Mouse (Mus musculus) hindlimb bud, embryonic 11.5 days (tissue): ENCODE measurements around the gene Prr5l.

Experiments used
- DNase-seq: peaks from one replicate; pipeline ENCODE4 v3.0.0-alpha.2; 2012; ENCODE audit warnings: low read depth, low spot score; ENCODE audit errors: extremely low spot score

Gene Prr5l

GRCm38 (mm10) chr2:101730972-101731371 is 151.9 kb downstream of the Prr5l start:
- no peak for DNase-seq

DNA sequence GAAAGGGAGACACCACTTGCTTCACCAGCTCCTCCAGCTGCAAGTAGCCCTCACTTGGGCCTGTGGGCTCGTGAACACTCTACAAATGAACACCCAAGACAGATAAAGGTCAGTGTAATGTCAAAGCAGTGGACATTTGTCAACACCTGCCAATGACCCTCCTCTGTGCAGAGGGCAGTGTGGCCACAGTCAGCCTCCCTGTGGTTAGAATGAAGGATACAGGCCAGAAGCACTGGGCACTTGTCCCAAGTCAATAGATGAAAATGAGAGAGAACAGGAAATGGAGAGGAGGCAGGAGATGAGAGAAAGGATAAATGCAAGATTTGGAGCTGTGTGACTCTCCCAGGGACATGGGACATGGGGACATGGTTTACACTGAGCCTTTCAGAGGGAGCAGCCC is 153.4 kb downstream of the Prr5l start:
- no peak for DNase-seq

DNA sequence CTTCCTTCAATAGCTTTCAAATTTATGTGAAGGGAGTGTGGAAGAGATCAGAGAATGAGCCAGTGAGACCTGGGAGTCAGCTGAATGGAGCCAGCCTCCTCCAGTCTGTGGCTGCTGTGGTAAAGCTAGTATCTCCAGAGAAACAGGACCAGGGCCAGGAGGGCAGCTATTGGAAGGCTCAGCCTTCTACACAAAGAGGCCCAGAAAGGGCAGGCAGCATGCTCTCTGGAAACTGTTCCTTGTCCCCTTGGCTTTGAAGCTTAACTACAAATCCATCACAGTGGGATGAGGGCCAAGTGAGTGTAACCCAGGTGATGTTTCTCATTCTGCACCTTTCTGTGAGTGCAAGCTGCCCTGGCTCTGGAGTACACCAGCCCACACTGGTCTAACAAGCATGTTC is 155.0 kb downstream of the Prr5l start:
- DNase-seq: no peak

DNA sequence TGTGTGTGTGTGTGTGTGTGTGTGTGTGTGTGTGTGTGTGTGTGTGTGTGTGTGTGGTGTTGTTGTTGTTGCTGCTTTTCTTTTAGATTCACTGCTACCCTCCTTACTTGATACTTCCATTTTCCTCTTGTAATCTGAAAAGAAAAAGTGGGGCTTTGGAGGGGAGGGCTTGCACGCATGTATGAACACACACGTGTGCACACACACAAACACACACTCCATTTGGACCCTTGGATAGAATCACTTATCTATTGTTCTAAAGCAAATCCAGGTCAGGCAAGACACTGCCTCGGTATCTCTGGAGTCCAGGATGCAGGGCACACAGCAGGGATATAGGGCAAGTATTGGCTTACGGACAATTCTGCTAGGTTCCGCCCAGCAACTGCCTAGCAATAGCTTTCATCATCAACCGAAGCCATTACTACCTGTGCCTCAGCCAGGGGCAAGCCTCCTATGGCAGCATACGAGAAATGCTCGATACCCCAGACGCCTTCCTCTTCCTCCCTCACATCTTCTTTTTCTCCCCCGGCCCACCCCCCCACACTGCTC is 159.4 kb downstream of the Prr5l start:
- DNase-seq: no peak

GRCm38 (mm10) chr2:101722370-101723332 is 160.2 kb downstream of the Prr5l start:
- no peak for DNase-seq

GRCm38 (mm10) chr2:101721835-101722234 is 161.0 kb downstream of the Prr5l start:
- DNase-seq: no peak

DNA sequence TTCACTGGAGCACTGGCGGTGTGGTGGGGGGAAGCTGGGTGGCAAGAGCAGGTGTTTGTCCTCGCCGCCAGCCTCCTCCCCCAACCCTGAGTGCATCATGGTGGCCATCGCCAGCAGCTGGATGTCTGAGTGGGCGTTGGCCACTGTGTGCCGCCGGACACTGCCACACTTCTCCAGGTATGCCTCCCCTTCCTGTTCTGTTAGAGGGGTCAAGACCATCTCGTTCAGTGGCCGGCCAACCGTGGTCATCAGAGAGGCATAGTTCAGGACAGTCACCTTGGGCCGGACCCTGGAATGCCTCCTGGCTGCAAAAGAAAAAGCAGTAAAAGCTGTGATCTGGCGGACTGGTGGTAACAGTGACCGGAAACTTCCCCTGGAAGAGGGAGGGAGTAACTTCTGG is 165.7 kb downstream of the Prr5l start:
- no peak for DNase-seq

DNA sequence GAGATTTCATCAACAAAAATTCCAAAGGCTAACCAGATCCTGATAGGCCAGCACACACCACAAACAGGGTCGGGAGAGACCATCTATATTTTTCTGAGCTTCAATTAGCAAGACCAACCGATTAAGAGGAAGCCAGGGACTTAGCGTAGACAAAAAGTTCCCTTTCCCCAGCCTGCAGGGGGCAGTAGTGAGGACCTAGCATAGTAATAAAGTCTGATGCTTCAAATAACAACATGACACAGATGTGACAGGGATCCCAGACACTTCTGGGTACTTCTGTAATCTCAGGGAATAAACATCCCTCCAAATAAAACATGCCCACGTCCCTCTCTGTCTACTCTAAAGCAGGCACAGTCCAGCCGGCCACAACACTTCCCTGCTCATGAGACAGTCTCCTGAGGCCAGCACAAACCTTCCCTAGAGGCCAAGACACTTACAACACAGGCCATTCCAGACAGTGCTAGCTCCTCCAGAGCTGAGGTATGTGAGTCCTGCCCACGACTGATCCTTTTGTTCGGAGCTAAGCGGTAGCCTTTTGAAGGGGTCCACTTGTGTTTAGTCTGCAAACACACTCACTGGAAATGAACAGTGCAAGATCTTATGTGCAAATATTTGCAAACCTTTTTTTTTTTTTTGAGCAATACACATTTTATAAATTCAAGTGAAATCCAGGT is 167.0 kb downstream of the Prr5l start:
- no peak for DNase-seq

GRCm38 (mm10) chr2:101711608-101712007 is 171.2 kb downstream of the Prr5l start:
- DNase-seq: no peak

DNA sequence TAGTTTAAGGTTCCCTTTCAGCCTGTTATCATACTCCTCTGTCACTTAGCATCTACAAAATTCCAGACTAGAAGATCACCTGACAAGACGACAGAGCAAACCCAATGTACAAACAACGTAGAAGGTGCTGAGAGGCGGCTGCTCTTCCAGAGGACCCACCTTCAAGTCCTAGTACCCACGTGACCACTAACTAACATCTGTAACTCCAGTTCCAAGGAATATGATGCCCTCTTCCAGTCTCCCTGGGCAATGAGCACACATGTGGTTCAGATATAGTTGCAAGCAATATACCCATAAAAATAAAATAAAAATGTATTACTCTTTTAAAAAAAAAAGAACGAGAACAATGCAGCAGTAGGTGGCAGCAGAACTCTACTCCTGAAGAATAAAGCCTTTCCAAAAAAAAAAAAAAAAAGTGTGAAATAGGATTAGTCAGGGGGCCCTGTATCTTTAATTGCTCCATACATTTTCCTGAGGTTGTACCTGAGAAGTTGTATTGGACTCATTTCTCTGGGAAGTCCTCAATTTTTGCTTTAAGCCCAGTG is 176.8 kb downstream of the Prr5l start:
- no peak for DNase-seq

DNA sequence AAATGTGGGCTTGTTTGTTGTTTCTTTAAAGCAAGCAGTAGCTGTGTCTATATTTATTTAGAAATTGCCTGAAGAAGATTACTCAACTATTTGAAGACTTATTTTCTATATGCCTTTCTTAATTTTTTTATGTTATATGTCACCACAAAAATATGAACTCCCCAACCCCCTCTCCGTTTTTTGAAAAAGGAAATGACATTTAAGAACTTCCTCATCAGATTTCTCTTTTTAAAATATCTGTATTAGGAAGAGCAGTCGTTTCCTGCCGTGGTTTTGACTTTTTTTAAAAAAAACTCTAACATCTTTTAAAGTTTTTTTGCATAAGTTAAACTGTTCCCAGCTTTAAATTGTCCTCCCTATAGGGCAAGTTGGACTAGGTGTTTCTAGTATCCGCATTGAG is 183.5 kb downstream of the Prr5l start:
- no peak for DNase-seq

DNA sequence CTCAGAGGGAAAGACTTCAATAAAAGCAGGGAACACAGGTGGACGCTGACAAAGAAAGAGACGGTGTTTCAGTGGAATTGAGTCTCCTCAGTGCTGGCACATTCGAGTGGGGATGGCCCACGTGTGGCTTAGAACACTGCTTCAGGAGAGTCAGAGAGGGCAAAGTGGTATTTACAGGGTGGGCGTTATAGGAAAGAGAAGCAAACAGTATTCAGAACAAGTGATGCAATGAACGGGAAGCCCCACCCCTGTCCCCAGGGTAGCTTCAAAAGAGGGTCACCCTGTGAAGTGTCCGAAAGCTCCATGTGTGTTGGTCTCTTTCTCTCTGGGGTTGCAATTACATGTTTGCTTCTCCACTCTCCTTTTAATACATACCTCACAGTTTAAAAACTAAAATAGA is 187.2 kb downstream of the Prr5l start:
- no peak for DNase-seq

GRCm38 (mm10) chr2:101693577-101694215 is 189.1 kb downstream of the Prr5l start:
- no peak for DNase-seq

DNA sequence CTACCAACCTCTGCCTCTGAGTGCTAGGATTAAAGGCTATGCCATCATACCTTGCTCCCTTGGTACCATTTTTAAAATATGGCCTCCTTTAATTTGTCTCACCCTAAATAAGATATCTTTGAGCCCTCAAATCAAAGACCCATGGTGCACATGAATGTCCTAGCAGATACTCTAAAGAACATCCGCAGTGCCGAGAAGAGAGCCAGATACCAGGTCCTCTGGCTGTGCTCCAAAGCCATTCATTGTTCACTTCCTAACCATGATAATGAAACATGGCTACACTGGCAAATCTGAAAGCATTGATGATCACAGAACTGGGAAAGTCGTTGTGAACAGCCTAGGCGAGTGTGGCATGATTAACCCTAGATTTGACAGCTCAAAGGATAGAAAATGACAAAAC is 189.8 kb downstream of the Prr5l start:
- no peak for DNase-seq

DNA sequence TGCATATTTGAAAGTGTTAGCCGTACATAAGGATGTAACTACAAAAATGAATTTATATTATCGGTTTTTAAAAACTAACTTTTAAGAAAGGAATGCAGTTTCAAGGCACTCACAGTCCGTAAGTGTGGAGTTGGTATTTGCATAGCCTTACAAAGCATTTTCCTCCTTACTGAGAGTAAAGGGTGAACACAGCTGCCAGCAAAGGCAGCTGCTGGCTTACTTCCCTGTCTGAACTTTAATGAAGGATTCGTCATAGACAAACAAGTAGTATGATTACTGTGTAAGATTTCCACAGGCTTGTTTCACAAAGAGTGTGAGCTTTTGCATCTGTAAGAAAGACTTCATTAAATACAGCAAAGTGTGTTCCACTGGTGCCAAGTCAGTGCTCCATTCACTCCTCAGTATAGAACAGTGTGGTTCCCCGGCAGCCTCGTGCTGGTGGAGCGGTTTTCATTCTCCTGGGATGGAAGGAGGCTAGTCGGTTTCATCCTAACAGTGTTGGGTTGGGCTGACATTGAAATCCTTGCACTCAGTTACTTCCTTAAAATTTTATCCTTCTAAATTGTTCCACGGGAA is 192.5 kb downstream of the Prr5l start:
- DNase-seq: no peak

DNA sequence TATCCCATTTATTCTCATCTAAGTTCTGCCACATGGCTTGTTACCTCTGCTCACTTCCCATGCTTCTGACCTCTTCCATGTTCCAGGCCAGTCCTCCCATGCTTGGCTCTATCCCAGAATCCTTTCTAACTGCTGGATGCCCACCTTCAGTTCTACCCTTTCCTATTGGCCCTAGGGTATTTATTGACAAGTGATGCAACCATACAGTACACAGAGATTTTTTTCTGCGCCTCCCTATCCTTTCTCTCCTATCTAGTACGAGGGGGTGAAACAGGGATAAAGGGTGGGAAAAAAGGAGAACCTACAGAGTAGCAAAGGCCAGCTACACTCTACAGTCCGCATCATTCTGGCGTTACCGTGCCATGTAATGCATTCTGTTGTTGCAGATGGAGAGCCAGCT is 194.8 kb downstream of the Prr5l start:
- no peak for DNase-seq

DNA sequence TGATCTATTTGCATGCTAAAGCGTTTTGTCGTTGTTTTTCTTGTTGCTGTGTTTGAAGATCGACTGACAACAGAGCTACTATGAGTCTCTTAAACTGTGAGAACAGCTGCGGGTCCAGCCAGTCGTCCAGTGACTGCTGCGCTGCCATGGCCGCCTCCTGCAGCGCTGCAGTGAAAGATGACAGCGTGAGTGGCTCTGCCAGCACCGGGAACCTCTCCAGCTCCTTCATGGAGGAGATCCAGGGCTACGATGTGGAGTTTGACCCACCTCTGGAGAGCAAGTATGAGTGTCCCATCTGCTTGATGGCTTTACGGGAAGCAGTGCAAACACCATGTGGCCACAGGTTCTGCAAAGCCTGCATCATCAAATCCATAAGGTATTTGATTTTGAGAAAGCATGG is 198.4 kb downstream of the Prr5l start:
- DNase-seq: no peak

GRCm38 (mm10) chr2:101679164-101679784 is 203.6 kb downstream of the Prr5l start:
- DNase-seq: no peak

GRCm38 (mm10) chr2:101678236-101679021 is 204.4 kb downstream of the Prr5l start, which contains the start of gene Traf6:
Traf6 (plus strand) TSS chr2:101678429.
- DNase-seq: no peak

DNA sequence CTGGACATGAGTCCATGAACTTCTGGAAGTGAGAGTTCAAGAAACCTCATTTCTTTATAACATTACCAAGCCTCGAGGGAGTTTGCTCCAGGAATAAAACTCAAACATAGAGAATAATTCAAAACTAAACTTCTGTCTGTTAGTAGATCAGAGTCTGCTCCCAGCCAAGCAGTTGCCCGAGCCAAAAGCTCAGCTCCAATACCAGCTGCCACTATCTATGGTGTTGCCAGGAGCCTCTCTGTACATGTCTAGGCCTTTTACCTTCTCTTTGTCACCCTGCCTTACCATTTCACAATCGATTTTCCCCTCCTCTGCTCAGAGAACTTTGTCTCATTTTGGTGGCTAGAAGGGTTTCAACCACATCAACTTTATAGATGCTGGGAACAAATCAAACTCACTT is 209.3 kb downstream of the Prr5l start:
- no peak for DNase-seq
